Mouse (Mus musculus) kidney, embryonic 16.5 days (tissue): ENCODE data around the gene Rasgef1a. TPM values are rescaled to one million over a fixed set of nuclear protein-coding genes. Genes with fewer than 3 reads are reported as not detected.

Experiments used
- ATAC-seq: fragments of 200-750 bp; cut with Nextera tagmentation; 2 replicates; pipeline ENCODE4 v1.8.0; 2017; ENCODE audit warnings: moderate TSS enrichment; ENCODE audit not compliant: low FRiP score, low TSS enrichment
- H3K27ac ChIP-seq: fragments of 300-500 bp; sonication (generic); 2 replicates; pipeline ENCODE4 v1.5.1; 2014; ENCODE audit warnings: low read length
- H3K27me3 ChIP-seq: fragments of 300-500 bp; sonication (generic); 2 replicates; pipeline ENCODE4 v1.6.1; 2014; ENCODE audit warnings: low read length, control low read depth, mixed read lengths; ENCODE audit not compliant: insufficient read depth
- H3K36me3 ChIP-seq: fragments of 300-500 bp; sonication (generic); 2 replicates; pipeline ENCODE4 v1.6.1; 2014; ENCODE audit warnings: low read length, control low read depth, mixed read lengths; ENCODE audit not compliant: insufficient read depth
- H3K4me1 ChIP-seq: fragments of 300-500 bp; sonication (generic); 2 replicates; pipeline ENCODE4 v1.6.1; 2014; ENCODE audit warnings: low read length, control low read depth, mixed read lengths; ENCODE audit not compliant: insufficient read depth
- H3K4me2 ChIP-seq: fragments of 300-500 bp; sonication (generic); replicated peaks from 2 replicates; pipeline ENCODE4 v1.6.1; 2014; ENCODE audit warnings: low read depth, low read length
- H3K4me3 ChIP-seq: fragments of 300-500 bp; sonication (generic); 2 replicates; pipeline ENCODE4 v1.5.1; 2014; ENCODE audit warnings: mild to moderate bottlenecking, low read length
- H3K9ac ChIP-seq: fragments of 300-500 bp; sonication (generic); replicated peaks from 2 replicates; pipeline ENCODE4 v1.6.1; 2014; ENCODE audit warnings: low read length
- H3K9me3 ChIP-seq: fragments of 300-500 bp; sonication (generic); 2 replicates; pipeline ENCODE4 v1.6.1; 2016; ENCODE audit warnings: low read length, control low read depth
- WGBS: fragments of 180-500 bp; shearing (Covaris S2); extraction: QIAGEN DNeasy Blood & Tissue Kit; methylation state at CpG from one replicate; pipeline ENCODE4 v1.1.7; 2014; 5-methylcytosine and 5-hydroxymethylcytosine counted together
- polyA plus RNA-seq: library from polyadenylated mRNA; unstranded; fragments of >200 nt; fragmentation: Nextera tagmentation; extraction: Ambion mirVana; gene quantifications from 2 replicates; pipeline ENCODE4 v1.2.1, GENCODE M21; 2015

Gene Rasgef1a
- polyA plus RNA-seq, result 0.72 and 1.5 TPM in 2 replicates

DNA sequence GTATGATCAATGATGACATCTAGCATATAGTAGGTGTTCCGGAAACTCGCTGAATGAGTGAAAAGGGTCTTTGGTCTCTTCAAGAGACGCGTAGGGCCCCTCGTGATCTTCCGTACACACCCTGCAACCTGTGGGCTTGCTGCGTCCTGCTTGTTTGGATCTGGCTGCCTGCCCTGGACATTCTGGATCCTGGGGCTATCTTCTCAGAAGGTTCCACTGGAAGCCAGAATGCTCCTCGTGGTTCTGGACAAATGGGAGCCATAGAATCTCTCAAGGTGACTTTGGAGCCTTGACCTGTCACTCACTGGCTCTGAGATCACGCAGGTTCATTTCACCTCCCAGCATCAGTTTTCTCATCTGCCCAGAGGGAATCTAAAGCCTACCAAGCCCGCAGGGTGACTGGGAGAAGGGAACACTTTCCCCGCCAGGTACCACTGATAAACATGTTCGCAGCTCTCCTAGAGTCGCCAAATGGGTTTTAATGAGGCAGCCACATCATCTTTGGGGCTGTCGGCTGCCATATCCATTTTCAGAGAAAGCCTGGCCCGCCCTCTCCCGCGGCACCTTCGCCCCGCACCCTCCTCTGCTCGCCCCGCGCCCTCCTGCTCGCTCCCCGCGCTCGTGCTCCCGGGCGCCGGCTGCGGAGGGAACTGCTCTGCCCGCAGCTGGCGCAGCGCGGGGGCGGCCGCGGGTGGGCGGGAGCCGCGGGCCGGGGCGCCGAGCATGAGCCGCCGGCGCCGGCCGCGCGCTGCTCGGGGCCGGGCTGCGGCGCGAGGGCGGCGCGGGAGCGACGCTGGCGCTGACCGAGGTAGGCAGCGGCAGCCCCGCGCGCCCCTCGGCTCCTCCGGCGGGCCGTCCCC, at the start of gene Rasgef1a:
Gene Rasgef1a, plus strand, starts transcription at position 683 of the 860 bp plus-strand sequence.
- Histone ChIP-seq H3K36me3 (no peaks in the 10 kb centered on the region), H3K27me3 (peaks cover 43% of the 10 kb centered on the region), H3K27ac (no peak within 1 kb of the TSS), H3K4me1 (0 out of 2 replicates have a peak, but pooled peaks cover 5% of the 10 kb centered on the region), H3K4me3 (peak within 1 kb of the TSS; percentile 50), H3K9ac (no peak within 1 kb of the TSS; the same call in 1 of the 2 replicates), H3K9me3 (no peaks in the 10 kb centered on the region), H3K4me2 (peak within 1 kb of the TSS; percentile 80)
- WGBS, result 13% methylated on average over 45 of the region's 70 CpGs
- ATAC-seq, result peak; percentile 35; the same call in 1 of the 2 replicates

DNA sequence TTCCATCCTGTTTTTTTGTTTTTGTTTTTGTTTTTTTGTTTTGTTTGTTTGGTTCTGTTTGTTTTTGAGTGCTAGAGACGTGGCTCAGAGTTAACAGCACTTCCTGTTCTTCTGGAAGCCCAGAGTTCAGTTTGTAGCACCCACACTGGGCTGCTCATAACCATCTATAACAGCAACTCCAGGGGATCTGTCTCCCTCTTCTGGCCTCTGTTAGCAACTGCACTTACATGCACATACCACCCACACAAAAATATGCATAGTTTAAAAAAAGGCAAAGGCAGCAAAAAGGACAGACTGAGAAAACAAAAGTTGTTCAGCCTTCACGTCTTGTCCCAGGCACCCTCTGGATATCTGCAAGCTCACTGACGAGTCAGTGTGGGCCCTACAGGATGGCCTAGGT, 48.0 kb upstream of the Rasgef1a start:
- Histone ChIP-seq H3K4me2 (no peak overlapping the region), H3K9ac (no peak overlapping the region), H3K4me1 (peaks cover 8% of the 10 kb centered on the region; the same call in 1 of the 2 replicates), H3K27me3 (no peaks in the 10 kb centered on the region), H3K27ac (no peak overlapping the region), H3K36me3 (no peaks in the 10 kb centered on the region), H3K4me3 (no peak overlapping the region), H3K9me3 (no peaks in the 10 kb centered on the region)
- WGBS, result 80% methylated on average over 3 of the region's 3 CpGs
- no peak for ATAC-seq

DNA sequence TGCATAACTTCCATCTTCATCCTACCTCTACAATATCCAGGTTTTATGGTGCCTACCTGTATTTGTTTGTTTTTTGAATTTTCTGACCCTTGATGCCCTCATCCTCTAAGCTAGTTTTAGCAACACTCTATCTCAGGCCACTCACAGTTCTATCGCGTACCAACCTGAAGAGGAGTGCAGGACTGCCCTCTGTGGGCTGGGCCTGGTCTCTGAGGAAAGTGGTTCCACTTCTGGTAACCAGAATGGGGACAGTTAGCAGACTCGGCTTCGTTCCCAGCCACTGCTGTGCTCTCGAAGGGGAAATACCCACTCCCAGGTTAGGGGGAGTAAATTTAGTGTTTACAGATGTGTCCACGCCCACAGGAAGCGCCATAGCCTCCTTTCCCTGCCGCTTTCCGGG, 44.5 kb upstream of the Rasgef1a start:
- Histone ChIP-seq H3K9ac (no peak overlapping the region), H3K4me3 (no peak overlapping the region), H3K27me3 (no peaks in the 10 kb centered on the region), H3K4me2 (0 out of 2 replicates have a peak overlapping the region, but pooled peaks have one; percentile 1), H3K36me3 (no peaks in the 10 kb centered on the region), H3K27ac (no peak overlapping the region), H3K9me3 (no peaks in the 10 kb centered on the region), H3K4me1 (peaks cover 8% of the 10 kb centered on the region; the same call in 1 of the 2 replicates)
- WGBS, result 14% methylated on average over 9 of the region's 9 CpGs
- peak; percentile 65 for ATAC-seq

- H3K9ac ChIP-seq, result no peak overlapping the region
- H3K4me2 ChIP-seq, result no peak overlapping the region
- no peak overlapping the region for H3K27ac ChIP-seq
- no peaks in the 10 kb centered on the region for H3K9me3 ChIP-seq
- ATAC-seq, result no peak
- no peaks in the 10 kb centered on the region for H3K4me1 ChIP-seq
- H3K36me3 ChIP-seq, result no peaks in the 10 kb centered on the region
- 67% methylated on average over 5 of the region's 5 CpGs for WGBS
- no peaks in the 10 kb centered on the region for H3K27me3 ChIP-seq
- no peak overlapping the region for H3K4me3 ChIP-seq
These were observed 24.1 kb upstream of the Rasgef1a start for GRCm38 (mm10) chr6:117987173-117987572.

DNA sequence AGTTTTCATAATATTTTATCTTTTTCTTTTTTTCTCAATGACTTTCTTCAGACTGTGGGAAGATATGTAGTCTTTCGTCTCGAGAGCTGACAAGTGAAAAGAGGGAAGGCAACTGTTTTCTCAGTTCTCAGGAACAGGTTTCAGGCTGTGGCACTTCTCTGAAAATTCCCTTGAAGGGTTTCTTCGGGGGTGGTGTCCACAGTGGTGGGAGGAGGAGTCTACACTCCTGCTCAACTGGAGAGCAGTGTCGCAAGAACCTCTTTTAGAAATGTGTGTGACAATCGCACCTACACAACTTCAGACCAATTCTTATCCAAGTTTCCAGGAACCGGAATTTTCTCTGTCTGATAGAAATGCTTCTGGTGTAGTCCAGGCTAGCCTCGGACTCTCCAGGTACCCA, 22.0 kb upstream of the Rasgef1a start:
- no peaks in the 10 kb centered on the region for H3K27me3 ChIP-seq
- H3K4me2 ChIP-seq, result no peak overlapping the region
- no peak overlapping the region for H3K9ac ChIP-seq
- H3K36me3 ChIP-seq, result no peaks in the 10 kb centered on the region
- no peaks in the 10 kb centered on the region for H3K9me3 ChIP-seq
- no peak for ATAC-seq
- H3K4me1 ChIP-seq, result no peaks in the 10 kb centered on the region
- no peak overlapping the region for H3K4me3 ChIP-seq
- WGBS, result 85% methylated on average over 7 of the region's 7 CpGs
- no peak overlapping the region for H3K27ac ChIP-seq

DNA sequence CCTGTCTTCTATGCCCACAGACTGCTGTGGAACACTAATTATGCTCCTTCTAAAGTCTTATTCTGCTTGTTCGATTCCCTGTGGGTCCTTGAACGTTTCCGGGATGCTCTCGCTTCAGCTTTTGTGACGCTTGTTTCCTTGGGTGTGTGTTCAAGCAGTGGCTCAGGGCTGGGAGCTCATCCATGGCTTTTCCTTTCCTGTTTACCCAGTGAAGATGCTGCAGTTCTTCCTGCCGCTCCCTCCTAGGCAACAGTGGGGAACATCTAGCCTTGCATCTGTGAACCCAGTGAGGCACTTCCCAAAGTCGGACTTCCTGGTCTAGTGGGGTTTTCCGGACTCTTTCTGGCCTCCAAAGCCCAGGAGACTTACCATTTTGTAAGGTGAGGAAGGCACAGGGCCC, 20.6 kb upstream of the Rasgef1a start:
- 72% methylated on average over 8 of the region's 8 CpGs for WGBS
- no peaks in the 10 kb centered on the region for H3K4me1 ChIP-seq
- no peaks in the 10 kb centered on the region for H3K36me3 ChIP-seq
- no peak overlapping the region for H3K27ac ChIP-seq
- no peak overlapping the region for H3K9ac ChIP-seq
- H3K9me3 ChIP-seq, result no peaks in the 10 kb centered on the region
- no peak overlapping the region for H3K4me2 ChIP-seq
- no peak for ATAC-seq
- H3K4me3 ChIP-seq, result no peak overlapping the region
- no peaks in the 10 kb centered on the region for H3K27me3 ChIP-seq

DNA sequence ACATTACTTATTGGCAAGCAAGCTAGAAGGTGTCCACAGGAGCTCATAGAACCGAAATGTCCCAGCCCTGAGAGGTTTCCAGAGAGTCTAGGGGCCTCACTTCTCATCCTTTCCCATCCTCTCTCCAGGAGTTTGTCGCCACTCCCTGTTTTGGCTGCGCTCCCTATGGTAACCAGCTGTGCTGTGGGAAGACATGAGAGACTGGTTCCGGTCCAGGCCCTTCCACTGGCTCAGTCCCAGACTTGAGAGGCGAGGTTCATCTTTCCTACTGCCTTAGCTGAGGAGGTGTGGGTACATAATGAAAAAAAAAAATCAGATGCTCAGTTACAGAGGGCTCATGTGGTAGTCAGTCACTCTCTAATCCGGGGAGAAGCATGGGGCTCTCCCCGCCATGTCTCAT, 19.9 kb upstream of the Rasgef1a start:
- Histone ChIP-seq H3K4me2 (no peak overlapping the region), H3K9me3 (no peaks in the 10 kb centered on the region), H3K27me3 (no peaks in the 10 kb centered on the region), H3K9ac (no peak overlapping the region), H3K4me3 (no peak overlapping the region), H3K4me1 (no peaks in the 10 kb centered on the region), H3K36me3 (no peaks in the 10 kb centered on the region), H3K27ac (no peak overlapping the region)
- no peak for ATAC-seq
- 90% methylated on average over 7 of the region's 7 CpGs for WGBS

- WGBS, result 73% methylated on average over 8 of the region's 8 CpGs
These were observed 19.3 kb upstream of the Rasgef1a start for GRCm38 (mm10) chr6:117991928-117992327.

GRCm38 (mm10) chr6:117995168-117995567, 16.1 kb upstream of the Rasgef1a start:
- H3K4me3 ChIP-seq, result no peak overlapping the region
- H3K9ac ChIP-seq, result no peak overlapping the region
- ATAC-seq, result no peak
- no peaks in the 10 kb centered on the region for H3K9me3 ChIP-seq
- H3K4me2 ChIP-seq, result no peak overlapping the region
- no peaks in the 10 kb centered on the region for H3K36me3 ChIP-seq
- no peaks in the 10 kb centered on the region for H3K4me1 ChIP-seq
- 34% methylated on average over 9 of the region's 9 CpGs for WGBS
- H3K27me3 ChIP-seq, result no peaks in the 10 kb centered on the region
- no peak overlapping the region for H3K27ac ChIP-seq

More at GRCm38 (mm10) chr6:117991928-117992327, 19.3 kb upstream of the Rasgef1a start:
- Histone ChIP-seq H3K36me3 (no peaks in the 10 kb centered on the region), H3K4me1 (no peaks in the 10 kb centered on the region), H3K27ac (no peak overlapping the region), H3K4me2 (no peak overlapping the region), H3K9ac (no peak overlapping the region), H3K9me3 (no peaks in the 10 kb centered on the region), H3K27me3 (no peaks in the 10 kb centered on the region), H3K4me3 (no peak overlapping the region)
- ATAC-seq, result no peak

- Histone ChIP-seq H3K9ac (no peak overlapping the region), H3K27ac (no peak overlapping the region), H3K36me3 (no peaks in the 10 kb centered on the region), H3K4me3 (no peak overlapping the region), H3K4me1 (no peaks in the 10 kb centered on the region), H3K27me3 (0 out of 2 replicates have a peak, but pooled peaks cover 3% of the 10 kb centered on the region), H3K9me3 (no peaks in the 10 kb centered on the region), H3K4me2 (no peak overlapping the region)
- WGBS, result 24% methylated on average over 3 of the region's 3 CpGs
- ATAC-seq, result no peak
These were observed 10.0 kb upstream of the Rasgef1a start for GRCm38 (mm10) chr6:118001272-118001671.
